Mouse (Mus musculus) lung, embryonic 16.5 days (tissue): ENCODE data around the gene Thsd4. TPM values are rescaled to one million over a fixed set of nuclear protein-coding genes. Genes with fewer than 3 reads are reported as not detected.

Experiments
- ATAC-seq: fragments of 200-750 bp; cut with Nextera tagmentation; 2 replicates; pipeline ENCODE4 v1.8.0; 2017; ENCODE audit warnings: low read depth, mild to moderate bottlenecking, moderate library complexity
- H3K27ac ChIP-seq: fragments of 300-500 bp; sonication (generic); 2 replicates; pipeline ENCODE4 v1.5.1; 2014; ENCODE audit warnings: mild to moderate bottlenecking, control low read depth, low read length
- H3K27me3 ChIP-seq: fragments of 300-500 bp; sonication (generic); 2 replicates; pipeline ENCODE4 v1.6.1; 2014; ENCODE audit warnings: low read depth, low read length, mixed read lengths; ENCODE audit not compliant: control insufficient read depth, insufficient read depth
- H3K36me3 ChIP-seq: fragments of 300-500 bp; sonication (generic); 2 replicates; pipeline ENCODE4 v1.6.1; 2014; ENCODE audit warnings: low read length; ENCODE audit not compliant: control insufficient read depth, insufficient read depth
- H3K4me1 ChIP-seq: fragments of 300-500 bp; sonication (generic); replicated peaks from 2 replicates; pipeline ENCODE4 v1.6.1; 2014; ENCODE audit warnings: low read length, mixed read lengths; ENCODE audit not compliant: control insufficient read depth, insufficient read depth
- H3K4me2 ChIP-seq: fragments of 300-500 bp; sonication (generic); 2 replicates; pipeline ENCODE4 v1.6.1; 2014; ENCODE audit warnings: low read depth, low read length, control low read depth
- H3K4me3 ChIP-seq: fragments of 300-500 bp; sonication (generic); 2 replicates; pipeline ENCODE4 v1.5.1; 2014; ENCODE audit warnings: mild to moderate bottlenecking, low read length, control low read depth
- H3K9ac ChIP-seq: fragments of 300-500 bp; sonication (generic); 2 replicates; pipeline ENCODE4 v1.6.1; 2014; ENCODE audit warnings: low read length, control low read depth
- H3K9me3 ChIP-seq: fragments of 300-500 bp; sonication (generic); 2 replicates; pipeline ENCODE4 v1.6.1; 2016; ENCODE audit warnings: low read length; ENCODE audit not compliant: control insufficient read depth
- WGBS: fragments of 180-500 bp; shearing (Covaris S2); extraction: QIAGEN DNeasy Blood & Tissue Kit; methylation state at CpG from one replicate; pipeline ENCODE4 v1.1.7; 2014; 5-methylcytosine and 5-hydroxymethylcytosine counted together
- polyA plus RNA-seq: library from polyadenylated mRNA; unstranded; fragments of >200 nt; fragmentation: Nextera tagmentation; extraction: Ambion mirVana; gene quantifications from 2 replicates; pipeline ENCODE4 v1.2.1, GENCODE M21; 2015

Thsd4 gene
- polyA plus RNA-seq, 1 experiment from 2014 or later, result 6.4 TPM

- no peaks in the 10 kb centered on the region for H3K4me1 ChIP-seq
- H3K9ac ChIP-seq, result no peak overlapping the region
- no peaks in the 10 kb centered on the region for H3K27me3 ChIP-seq
- H3K36me3 ChIP-seq, result no peaks in the 10 kb centered on the region
- H3K9me3 ChIP-seq, result no peaks in the 10 kb centered on the region
- 69% methylated on average over 5 of the region's 5 CpGs for WGBS
- no peak overlapping the region for H3K4me2 ChIP-seq
- no peak for ATAC-seq
- no peak overlapping the region for H3K27ac ChIP-seq
- no peak overlapping the region for H3K4me3 ChIP-seq
These were observed 411.6 kb downstream of the Thsd4 start for GRCm38 (mm10) chr9:60110200-60110599.

- WGBS, result 67% methylated on average over 6 of the region's 6 CpGs
- Histone ChIP-seq H3K27ac (no peak overlapping the region), H3K27me3 (no peaks in the 10 kb centered on the region), H3K4me1 (no peaks in the 10 kb centered on the region), H3K9me3 (no peaks in the 10 kb centered on the region), H3K36me3 (no peaks in the 10 kb centered on the region), H3K4me2 (no peak overlapping the region), H3K9ac (no peak overlapping the region), H3K4me3 (no peak overlapping the region)
- no peak for ATAC-seq
These were observed 415.2 kb downstream of the Thsd4 start for GRCm38 (mm10) chr9:60106683-60107082.

- no peaks in the 10 kb centered on the region for H3K4me1 ChIP-seq
- H3K36me3 ChIP-seq, result no peaks in the 10 kb centered on the region
- H3K27ac ChIP-seq, result no peak overlapping the region
- ATAC-seq, result no peak
- no peak overlapping the region for H3K9ac ChIP-seq
- no peak overlapping the region for H3K4me3 ChIP-seq
- no peak overlapping the region for H3K4me2 ChIP-seq
- no peaks in the 10 kb centered on the region for H3K9me3 ChIP-seq
- H3K27me3 ChIP-seq, result no peaks in the 10 kb centered on the region
- WGBS, result 7% methylated on average over 1 of the region's 1 CpGs
These were observed 415.7 kb downstream of the Thsd4 start for GRCm38 (mm10) chr9:60106106-60106505.

GRCm38 (mm10) chr9:60094211-60094610 lies 427.6 kb downstream of the Thsd4 start:
- no peaks in the 10 kb centered on the region for H3K4me1 ChIP-seq
- no peak overlapping the region for H3K9ac ChIP-seq
- no peak for ATAC-seq
- H3K4me2 ChIP-seq, result no peak overlapping the region
- no peak overlapping the region for H3K4me3 ChIP-seq
- H3K27ac ChIP-seq, result no peak overlapping the region
- no peaks in the 10 kb centered on the region for H3K36me3 ChIP-seq
- no peaks in the 10 kb centered on the region for H3K9me3 ChIP-seq
- 37% methylated on average over 1 of the region's 1 CpGs for WGBS
- H3K27me3 ChIP-seq, result no peaks in the 10 kb centered on the region

- 68% methylated on average over 5 of the region's 5 CpGs for WGBS
- no peak overlapping the region for H3K9ac ChIP-seq
- ATAC-seq, result no peak
These were observed 429.4 kb downstream of the Thsd4 start for GRCm38 (mm10) chr9:60092428-60092827.

GRCm38 (mm10) chr9:60089441-60089840 lies 432.4 kb downstream of the Thsd4 start:
- no peak for ATAC-seq
- Histone ChIP-seq H3K4me2 (no peak overlapping the region), H3K4me1 (no peaks in the 10 kb centered on the region), H3K9me3 (no peaks in the 10 kb centered on the region), H3K27ac (no peak overlapping the region), H3K36me3 (no peaks in the 10 kb centered on the region), H3K9ac (no peak overlapping the region), H3K4me3 (no peak overlapping the region), H3K27me3 (no peaks in the 10 kb centered on the region)
- 89% methylated on average over 4 of the region's 4 CpGs for WGBS

More at GRCm38 (mm10) chr9:60092428-60092827, 429.4 kb downstream of the Thsd4 start:
- Histone ChIP-seq H3K4me2 (no peak overlapping the region), H3K36me3 (no peaks in the 10 kb centered on the region), H3K27ac (no peak overlapping the region), H3K4me1 (no peaks in the 10 kb centered on the region), H3K4me3 (no peak overlapping the region), H3K9me3 (no peaks in the 10 kb centered on the region), H3K27me3 (no peaks in the 10 kb centered on the region)

GRCm38 (mm10) chr9:60088101-60088500 lies 433.7 kb downstream of the Thsd4 start:
- H3K9ac ChIP-seq, result no peak overlapping the region
- no peaks in the 10 kb centered on the region for H3K27me3 ChIP-seq
- H3K4me3 ChIP-seq, result no peak overlapping the region
- H3K9me3 ChIP-seq, result no peaks in the 10 kb centered on the region
- peaks cover 4% of the 10 kb centered on the region; the same call in 1 of the 2 replicates for H3K4me1 ChIP-seq
- no peak for ATAC-seq
- no peak overlapping the region for H3K27ac ChIP-seq
- no peaks in the 10 kb centered on the region for H3K36me3 ChIP-seq
- 59% methylated on average over 5 of the region's 5 CpGs for WGBS
- no peak overlapping the region for H3K4me2 ChIP-seq

- peak; percentile 96 for ATAC-seq
- 12% methylated on average over 5 of the region's 5 CpGs for WGBS
- Histone ChIP-seq H3K9ac (no peak overlapping the region), H3K4me2 (no peak overlapping the region), H3K4me3 (no peak overlapping the region), H3K4me1 (peaks cover 7% of the 10 kb centered on the region; the same call in 1 of the 2 replicates), H3K27ac (peak overlapping the region; percentile 53; the same call in 1 of the 2 replicates), H3K36me3 (no peaks in the 10 kb centered on the region), H3K27me3 (no peaks in the 10 kb centered on the region), H3K9me3 (no peaks in the 10 kb centered on the region)
These were observed 439.7 kb downstream of the Thsd4 start for GRCm38 (mm10) chr9:60082107-60082581.

GRCm38 (mm10) chr9:60077761-60078160 lies 444.1 kb downstream of the Thsd4 start:
- no peak for ATAC-seq

GRCm38 (mm10) chr9:60076396-60076795 lies 445.4 kb downstream of the Thsd4 start:
- Histone ChIP-seq H3K4me2 (no peak overlapping the region), H3K9me3 (no peaks in the 10 kb centered on the region), H3K27me3 (no peaks in the 10 kb centered on the region), H3K4me3 (no peak overlapping the region), H3K9ac (no peak overlapping the region), H3K27ac (no peak overlapping the region), H3K4me1 (peaks cover 3% of the 10 kb centered on the region; the same call in 1 of the 2 replicates), H3K36me3 (no peaks in the 10 kb centered on the region)
- 44% methylated on average over 4 of the region's 4 CpGs for WGBS
- ATAC-seq, result peak; percentile 12; the same call in 1 of the 2 replicates

More at GRCm38 (mm10) chr9:60077761-60078160, 444.1 kb downstream of the Thsd4 start:
- H3K27me3 ChIP-seq, result no peaks in the 10 kb centered on the region
- H3K27ac ChIP-seq, result no peak overlapping the region
- peaks cover 3% of the 10 kb centered on the region; the same call in 1 of the 2 replicates for H3K4me1 ChIP-seq
- no peak overlapping the region for H3K4me2 ChIP-seq
- WGBS, result 50% methylated on average over 1 of the region's 1 CpGs
- no peak overlapping the region for H3K4me3 ChIP-seq
- no peaks in the 10 kb centered on the region for H3K36me3 ChIP-seq
- H3K9ac ChIP-seq, result no peak overlapping the region
- H3K9me3 ChIP-seq, result no peaks in the 10 kb centered on the region
